Comparison of ENCODE assay signal across 12 mouse cellular contexts in the genomic region with DNA sequence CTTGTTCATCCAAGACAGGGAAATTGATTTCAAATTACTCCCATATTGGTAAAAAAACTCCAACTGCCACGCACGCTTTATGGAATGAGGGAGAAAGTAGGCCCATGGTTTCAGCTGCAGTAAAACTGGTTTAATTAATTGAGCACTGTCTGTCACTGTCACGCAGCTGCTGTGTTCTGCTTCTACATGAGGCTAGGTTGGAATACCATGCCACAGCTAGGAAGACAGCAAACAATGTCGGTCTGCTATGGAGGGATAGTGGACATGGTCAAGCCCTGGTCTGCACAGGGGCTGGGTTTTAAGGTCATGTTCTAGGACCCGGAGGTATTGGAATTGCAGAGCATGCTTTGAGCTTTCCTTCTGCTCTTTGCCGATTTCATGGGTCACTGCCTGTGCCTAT.
"Had no signal": no experiment of that assay in that cellular context is flagged by ENCODE, and none has a peak within 500 bp of the region (broad histone marks: within the 10 kb centered on the region; RNA-seq: fewer than 3 reads in every experiment).

No protein-coding gene starts in this region.

- H3K9me3 ChIP-seq: limb, embryonic 15.5 days; liver, embryonic 12.5 days; midbrain, embryonic 15.5 days had no signal

- H3K27ac ChIP-seq: limb, embryonic 15.5 days; liver, embryonic 12.5 days; midbrain, embryonic 10.5 days; midbrain, embryonic 15.5 days had no signal

- H3K4me1 ChIP-seq: limb, embryonic 15.5 days; liver, embryonic 12.5 days; midbrain, embryonic 15.5 days had no signal

- H3K4me3 ChIP-seq: limb, embryonic 15.5 days; liver, embryonic 12.5 days; midbrain, embryonic 10.5 days; midbrain, embryonic 15.5 days had no signal

- H3K36me3 ChIP-seq: limb, embryonic 15.5 days; liver, embryonic 12.5 days; midbrain, embryonic 15.5 days had no signal

- ATAC-seq: liver, embryonic 12.5 days; midbrain, embryonic 15.5 days had no signal

- H3K27me3 ChIP-seq: limb, embryonic 15.5 days; liver, embryonic 12.5 days; midbrain, embryonic 15.5 days had no signal

- H3K9ac ChIP-seq: limb, embryonic 15.5 days; liver, embryonic 12.5 days; lung, embryonic 14.5 days; midbrain, embryonic 15.5 days had no signal

- DNase-seq: kidney, adult 11 months; kidney, postnatal 14 days; lung, embryonic 14.5 days; lung, postnatal 10 days; lung, postnatal 4 days; right cerebral cortex, postnatal 25 days; thymus, adult 18-20 months; thymus, postnatal 14 days had no signal

- H3K4me2 ChIP-seq: limb, embryonic 15.5 days; liver, embryonic 12.5 days; lung, embryonic 14.5 days; midbrain, embryonic 15.5 days had no signal
